Mouse (Mus musculus) heart, embryonic 15.5 days (tissue): ENCODE data around the gene Papss1. TPM values are rescaled to one million over a fixed set of nuclear protein-coding genes. Genes with fewer than 3 reads are reported as not detected.

Experiments used
- ATAC-seq: fragments of 200-750 bp; cut with Nextera tagmentation; replicated peaks from 2 replicates; pipeline ENCODE4 v1.8.0; 2017; ENCODE audit warnings: low read depth, moderate TSS enrichment; ENCODE audit not compliant: insufficient number of reproducible peaks, insufficient read depth, low FRiP score
- H3K27ac ChIP-seq: fragments of 300-500 bp; sonication (generic); 2 replicates; pipeline ENCODE4 v1.5.1; 2015; ENCODE audit warnings: mild to moderate bottlenecking, inconsistent platforms
- H3K27me3 ChIP-seq: fragments of 300-500 bp; sonication (generic); 2 replicates; pipeline ENCODE4 v1.6.1; 2015; ENCODE audit warnings: inconsistent platforms
- H3K36me3 ChIP-seq: fragments of 300-500 bp; sonication (generic); 2 replicates; pipeline ENCODE4 v1.6.1; 2015; ENCODE audit warnings: mild to moderate bottlenecking, inconsistent platforms
- H3K4me1 ChIP-seq: fragments of 300-500 bp; sonication (generic); replicated peaks from 2 replicates; pipeline ENCODE4 v1.6.1; 2015; ENCODE audit warnings: inconsistent platforms
- H3K4me2 ChIP-seq: fragments of 300-500 bp; sonication (generic); 2 replicates; pipeline ENCODE4 v1.6.1; 2015; ENCODE audit warnings: inconsistent platforms, mild to moderate bottlenecking, moderate library complexity
- H3K4me3 ChIP-seq: fragments of 300-500 bp; sonication (generic); 2 replicates; pipeline ENCODE4 v1.5.1; 2015; ENCODE audit warnings: mild to moderate bottlenecking, inconsistent platforms
- H3K9ac ChIP-seq: fragments of 300-500 bp; sonication (generic); 2 replicates; pipeline ENCODE4 v1.6.1; 2015; ENCODE audit warnings: mild to moderate bottlenecking, inconsistent platforms
- H3K9me3 ChIP-seq: fragments of 300-500 bp; sonication (generic); replicated peaks from 2 replicates; pipeline ENCODE4 v1.6.1; 2016; ENCODE audit warnings: inconsistent platforms
- WGBS: fragments of 180-500 bp; shearing (Covaris S2); methylation state at CpG from one replicate; pipeline ENCODE4 v1.1.7; 2015; ENCODE audit warnings: mixed read lengths; 5-methylcytosine and 5-hydroxymethylcytosine counted together
- polyA plus RNA-seq: library from polyadenylated mRNA; unstranded; fragments of >200 nt; fragmentation: Nextera tagmentation; extraction: Ambion mirVana; gene quantifications from 2 replicates; pipeline ENCODE4 v1.2.1, GENCODE M21; 2015

Gene Papss1
- polyA plus RNA-seq, 1 experiment from 2014 or later = 34.8 TPM

DNA sequence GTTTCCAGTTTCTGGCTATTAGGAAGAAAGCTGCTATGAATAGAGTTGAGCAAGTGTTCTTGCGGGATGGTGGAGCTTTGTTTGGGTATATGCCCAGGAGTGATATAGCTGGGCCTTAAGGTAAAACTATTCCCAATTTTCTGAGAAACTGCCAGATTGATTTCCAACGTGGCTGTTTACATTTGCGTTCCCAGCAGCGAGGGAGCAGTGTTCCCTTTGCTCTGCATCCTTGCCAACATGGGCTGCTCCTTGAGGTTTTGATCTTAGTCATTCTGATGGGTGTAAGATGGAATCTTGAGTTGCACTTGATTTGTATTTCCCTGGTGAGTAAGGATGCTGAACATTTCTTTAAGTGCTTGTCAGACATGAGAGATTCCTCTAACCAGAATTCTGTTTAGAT, 14.5 kb upstream of the Papss1 start:
- no peak overlapping the region for H3K4me3 ChIP-seq
- no peaks in the 10 kb centered on the region for H3K4me1 ChIP-seq
- H3K4me2 ChIP-seq = no peak overlapping the region
- no peak overlapping the region for H3K9ac ChIP-seq
- no peak overlapping the region for H3K27ac ChIP-seq
- no peaks in the 10 kb centered on the region for H3K9me3 ChIP-seq
- WGBS = 73% methylated on average over 4 of the region's 4 CpGs
- H3K36me3 ChIP-seq = no peaks in the 10 kb centered on the region
- no peak for ATAC-seq
- no peaks in the 10 kb centered on the region for H3K27me3 ChIP-seq

DNA sequence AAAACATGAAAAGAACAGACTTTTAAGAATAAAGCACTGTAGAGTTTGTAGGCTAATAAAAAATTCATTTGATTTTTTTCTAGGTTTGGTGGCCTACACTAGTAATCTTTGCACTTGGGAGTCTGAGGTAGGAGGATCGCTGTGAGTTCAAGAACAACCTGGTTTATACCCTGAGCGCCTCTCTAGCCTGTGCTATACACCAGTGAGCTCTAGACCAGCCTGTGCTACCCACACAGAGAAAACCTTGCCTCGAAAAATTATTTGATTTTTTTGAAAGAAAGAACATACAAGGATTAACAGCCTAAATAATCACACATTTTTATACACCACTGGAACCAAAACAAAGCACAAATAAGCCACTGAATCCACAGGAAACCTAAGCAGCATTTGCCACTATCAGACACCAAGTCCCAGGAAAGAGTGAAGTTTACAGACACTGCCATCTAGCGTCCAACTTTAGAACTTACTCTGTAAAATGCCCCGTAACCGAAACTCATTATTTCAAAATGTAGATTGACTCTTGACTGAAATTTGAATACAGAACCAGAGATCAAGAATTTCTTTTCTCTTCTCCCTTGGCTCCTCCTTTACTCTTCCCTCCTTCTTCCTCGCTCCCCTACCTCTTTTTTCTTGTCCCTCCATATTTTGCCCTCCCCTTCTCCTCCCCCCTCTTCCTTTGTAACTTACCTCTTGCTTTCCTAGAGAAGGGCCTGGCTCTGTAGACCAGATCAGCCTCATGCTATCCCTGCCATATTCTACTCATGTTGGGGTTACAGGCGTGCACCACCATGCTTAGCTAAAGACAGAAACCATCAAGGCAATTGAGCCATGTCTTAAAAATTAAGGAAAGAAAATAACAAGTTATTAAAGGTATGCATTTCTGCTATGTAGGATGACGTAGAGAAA, 12.0 kb upstream of the Papss1 start:
- Histone ChIP-seq H3K9me3 (no peaks in the 10 kb centered on the region), H3K4me1 (no peaks in the 10 kb centered on the region), H3K36me3 (no peaks in the 10 kb centered on the region), H3K27me3 (no peaks in the 10 kb centered on the region), H3K27ac (no peak overlapping the region), H3K4me3 (no peak overlapping the region), H3K9ac (no peak overlapping the region), H3K4me2 (0 out of 2 replicates have a peak overlapping the region, but pooled peaks have one; percentile 8)
- WGBS = 33% methylated on average over 9 of the region's 9 CpGs
- no peak for ATAC-seq

- H3K27ac ChIP-seq = no peak overlapping the region
- no peaks in the 10 kb centered on the region for H3K9me3 ChIP-seq
- no peaks in the 10 kb centered on the region for H3K27me3 ChIP-seq
- H3K4me2 ChIP-seq = no peak overlapping the region
- no peak for ATAC-seq
- no peaks in the 10 kb centered on the region for H3K4me1 ChIP-seq
- no peak overlapping the region for H3K9ac ChIP-seq
- H3K36me3 ChIP-seq = no peaks in the 10 kb centered on the region
- no peak overlapping the region for H3K4me3 ChIP-seq
Observed at GRCm38 (mm10) chr3:131555771-131556170, 8.8 kb upstream of the Papss1 start.

DNA sequence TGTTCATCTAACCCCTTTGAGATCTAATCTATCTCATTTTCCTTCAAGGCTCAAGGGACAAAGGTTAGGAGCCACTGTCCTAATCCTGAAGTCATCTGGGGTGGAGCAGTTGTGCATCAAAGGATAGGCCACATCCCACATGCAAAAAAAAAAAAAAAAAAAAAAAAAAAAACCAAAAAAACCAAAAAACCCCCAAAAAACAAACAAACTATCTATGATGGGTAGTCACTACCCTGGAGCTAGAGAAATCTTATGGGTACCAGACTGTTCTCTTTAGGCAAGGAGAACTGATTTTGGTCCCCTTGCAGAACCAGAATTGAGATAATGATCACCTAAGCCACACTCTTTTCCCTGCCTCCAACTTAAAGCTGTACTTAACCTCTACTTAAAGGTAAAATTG, 3.0 kb upstream of the Papss1 start:
- ATAC-seq = no peak
- Histone ChIP-seq H3K27me3 (no peaks in the 10 kb centered on the region), H3K9ac (no peak overlapping the region), H3K36me3 (no peaks in the 10 kb centered on the region), H3K4me2 (no peak overlapping the region), H3K27ac (no peak overlapping the region), H3K9me3 (no peaks in the 10 kb centered on the region), H3K4me1 (peaks cover 16% of the 10 kb centered on the region), H3K4me3 (no peak overlapping the region)

DNA sequence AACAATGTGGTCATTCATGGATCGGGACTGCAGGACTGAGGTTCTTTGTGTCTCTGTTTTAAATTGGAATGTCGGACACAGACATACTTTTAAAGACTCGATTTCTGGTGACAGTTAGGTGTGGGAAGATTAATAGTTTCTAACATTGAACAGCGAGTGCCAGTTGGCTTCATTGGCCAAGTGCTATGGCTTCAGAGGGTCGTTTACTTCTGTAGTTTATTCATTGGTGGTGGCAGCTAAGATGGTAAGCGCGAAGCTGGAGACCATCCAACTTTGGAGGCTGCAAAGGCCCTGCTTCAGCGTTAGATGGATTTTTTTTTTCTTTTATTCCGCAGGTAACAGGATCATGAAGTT, 666 bp downstream of the Papss1 start:
- peak overlapping the region; percentile 85 for H3K4me3 ChIP-seq
- H3K9ac ChIP-seq = peak overlapping the region; percentile 87
- no peaks in the 10 kb centered on the region for H3K9me3 ChIP-seq
- H3K36me3 ChIP-seq = no peaks in the 10 kb centered on the region
- peak overlapping the region; percentile 67 for H3K4me2 ChIP-seq
- peaks cover 16% of the 10 kb centered on the region for H3K4me1 ChIP-seq
- no peaks in the 10 kb centered on the region for H3K27me3 ChIP-seq
- no peak for ATAC-seq
- 3% methylated on average over 9 of the region's 9 CpGs for WGBS
- peak overlapping the region; percentile 92 for H3K27ac ChIP-seq

GRCm38 (mm10) chr3:131566281-131566680, 1.7 kb downstream of the Papss1 start:
- Histone ChIP-seq H3K4me3 (no peak overlapping the region; the same call in 1 of the 2 replicates), H3K4me2 (peak overlapping the region; percentile 67; the same call in 1 of the 2 replicates), H3K9me3 (no peaks in the 10 kb centered on the region), H3K27ac (no peak overlapping the region), H3K4me1 (peaks cover 16% of the 10 kb centered on the region), H3K27me3 (no peaks in the 10 kb centered on the region), H3K9ac (no peak overlapping the region), H3K36me3 (no peaks in the 10 kb centered on the region)
- no peak for ATAC-seq
- 82% methylated on average over 2 of the region's 2 CpGs for WGBS

- Histone ChIP-seq H3K4me3 (no peak overlapping the region), H3K4me2 (no peak overlapping the region), H3K27ac (no peak overlapping the region), H3K4me1 (peaks cover 7% of the 10 kb centered on the region), H3K9ac (no peak overlapping the region), H3K27me3 (no peaks in the 10 kb centered on the region), H3K36me3 (no peaks in the 10 kb centered on the region), H3K9me3 (no peaks in the 10 kb centered on the region)
- no peak for ATAC-seq
- 48% methylated on average over 1 of the region's 1 CpGs for WGBS
Observed at GRCm38 (mm10) chr3:131570506-131570905, 5.9 kb downstream of the Papss1 start.

DNA sequence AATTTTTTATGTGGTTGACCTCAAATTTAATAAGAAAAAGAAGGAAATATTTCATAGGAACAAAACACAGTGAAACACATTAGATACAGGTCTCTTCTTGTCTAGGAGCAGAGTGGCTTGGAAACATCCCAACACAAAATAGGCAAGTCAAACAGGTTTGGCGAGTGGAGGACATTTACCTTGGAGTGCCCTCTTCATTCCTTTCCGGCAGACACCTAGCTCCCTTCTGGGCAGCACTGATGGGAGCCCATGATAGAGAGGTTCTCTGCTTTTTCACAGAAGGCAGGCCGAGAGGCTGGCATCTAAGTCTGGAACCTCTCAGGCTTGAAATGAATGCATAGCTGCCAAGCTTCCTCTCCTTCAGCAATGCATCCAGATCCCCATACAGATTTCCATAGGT, 9.0 kb downstream of the Papss1 start:
- H3K9ac ChIP-seq = no peak overlapping the region
- H3K9me3 ChIP-seq = no peaks in the 10 kb centered on the region
- no peaks in the 10 kb centered on the region for H3K4me1 ChIP-seq
- WGBS = 68% methylated on average over 3 of the region's 3 CpGs
- no peak for ATAC-seq
- no peak overlapping the region for H3K4me2 ChIP-seq
- no peak overlapping the region for H3K4me3 ChIP-seq
- no peak overlapping the region for H3K27ac ChIP-seq
- no peaks in the 10 kb centered on the region for H3K36me3 ChIP-seq
- H3K27me3 ChIP-seq = no peaks in the 10 kb centered on the region

DNA sequence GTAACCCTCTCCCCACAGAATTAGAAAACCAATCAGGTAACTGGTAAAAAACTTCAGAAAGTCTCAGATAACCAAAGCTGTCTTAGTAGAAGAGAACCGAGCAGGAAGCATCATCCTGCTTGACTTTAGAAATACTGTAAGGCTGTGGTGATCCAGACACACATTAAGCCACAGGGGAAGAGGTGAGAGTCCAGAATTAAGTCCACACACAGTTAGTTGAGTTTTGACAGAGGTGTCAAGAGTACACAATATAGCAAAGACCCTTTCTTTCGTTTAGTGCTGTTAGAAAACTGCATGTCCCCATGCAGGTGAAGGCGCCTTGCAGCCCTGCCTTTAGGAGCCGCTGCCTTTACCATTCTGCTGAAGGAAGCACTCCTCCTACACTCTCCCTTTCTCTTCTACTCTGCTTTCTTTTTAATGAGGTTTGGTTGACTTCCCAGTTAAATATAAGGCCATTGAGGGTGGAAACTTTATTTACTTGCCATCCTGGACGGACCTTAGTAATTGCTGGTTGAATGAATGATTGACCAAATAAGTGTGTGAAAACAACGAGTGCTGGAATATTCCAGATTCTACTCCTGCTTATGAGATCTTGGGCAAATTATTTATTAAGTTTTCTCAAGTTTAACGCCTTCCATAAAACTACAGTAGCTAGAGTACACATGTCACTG, 14.0 kb downstream of the Papss1 start:
- H3K4me2 ChIP-seq = no peak overlapping the region

GRCm38 (mm10) chr3:131580040-131580439, 15.5 kb downstream of the Papss1 start:
- Histone ChIP-seq H3K27ac (no peak overlapping the region), H3K4me3 (no peak overlapping the region), H3K9ac (no peak overlapping the region), H3K4me1 (no peaks in the 10 kb centered on the region), H3K4me2 (no peak overlapping the region), H3K27me3 (no peaks in the 10 kb centered on the region), H3K36me3 (peaks cover 22% of the 10 kb centered on the region; the same call in 1 of the 2 replicates), H3K9me3 (no peaks in the 10 kb centered on the region)
- no peak for ATAC-seq
- 87% methylated on average over 4 of the region's 4 CpGs for WGBS

More for the DNA sequence above, 14.0 kb downstream of the Papss1 start:
- no peaks in the 10 kb centered on the region for H3K4me1 ChIP-seq
- H3K9ac ChIP-seq = no peak overlapping the region
- ATAC-seq = no peak
- no peaks in the 10 kb centered on the region for H3K9me3 ChIP-seq
- WGBS = 85% methylated on average over 7 of the region's 7 CpGs
- H3K27me3 ChIP-seq = no peaks in the 10 kb centered on the region
- peaks cover 20% of the 10 kb centered on the region; the same call in 1 of the 2 replicates for H3K36me3 ChIP-seq
- no peak overlapping the region for H3K4me3 ChIP-seq
- H3K27ac ChIP-seq = no peak overlapping the region

DNA sequence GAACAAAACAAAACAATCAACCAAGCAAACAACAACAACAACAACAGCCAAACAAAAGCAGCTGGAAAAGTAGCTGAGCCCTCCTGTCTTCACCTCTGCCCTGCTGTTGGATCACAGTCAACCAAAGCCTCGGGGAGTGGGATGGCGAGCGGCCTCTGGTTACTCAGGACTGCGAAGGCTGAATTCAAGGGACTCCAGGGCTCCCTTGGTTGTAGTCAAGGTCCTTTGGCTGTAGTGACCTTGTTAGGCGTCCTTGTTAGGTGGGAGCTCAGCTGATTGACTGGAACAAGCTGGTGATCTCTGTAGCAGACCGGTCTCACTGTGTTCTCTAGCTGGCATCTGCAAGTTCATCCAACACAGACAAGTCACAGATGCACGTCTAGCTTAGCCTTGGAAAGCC, 16.5 kb downstream of the Papss1 start:
- no peaks in the 10 kb centered on the region for H3K4me1 ChIP-seq
- H3K9me3 ChIP-seq = no peaks in the 10 kb centered on the region
- 74% methylated on average over 7 of the region's 7 CpGs for WGBS
- peaks cover 25% of the 10 kb centered on the region; the same call in 1 of the 2 replicates for H3K36me3 ChIP-seq
- H3K9ac ChIP-seq = no peak overlapping the region
- H3K4me3 ChIP-seq = no peak overlapping the region
- ATAC-seq = no peak
- H3K4me2 ChIP-seq = no peak overlapping the region
- H3K27me3 ChIP-seq = no peaks in the 10 kb centered on the region
- H3K27ac ChIP-seq = no peak overlapping the region
